17 mouse cellular contexts compared by ENCODE assay signal in the genomic region with DNA sequence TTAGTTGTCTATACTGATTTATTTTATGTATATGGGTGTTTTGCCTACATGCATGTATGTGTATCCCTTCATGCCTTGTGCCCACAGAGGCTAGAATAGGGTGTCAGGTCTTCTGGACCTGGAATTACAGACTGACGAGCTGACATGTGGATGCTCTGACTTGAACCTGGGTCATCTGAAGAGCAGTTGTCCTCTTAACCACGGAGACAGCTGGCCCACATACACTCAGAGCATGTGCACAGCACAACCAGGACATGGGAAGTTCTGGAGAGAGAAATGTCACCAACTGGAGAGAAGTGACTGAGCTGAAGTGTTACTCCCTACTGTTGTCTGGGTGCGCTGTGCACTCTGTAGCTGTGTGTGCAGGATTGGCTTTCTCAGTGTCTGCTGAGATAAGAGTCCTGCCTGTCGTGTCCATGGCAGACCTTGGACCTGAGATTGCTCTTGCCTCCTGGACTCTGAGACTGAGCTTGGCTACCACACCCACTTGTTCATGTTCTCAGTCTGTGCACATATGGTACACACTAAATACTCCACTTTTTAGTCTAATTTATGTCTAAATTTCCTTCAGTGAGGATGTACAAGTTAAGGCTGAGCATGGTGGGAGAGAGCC.
"Had no signal": no experiment of that assay in that cellular context is flagged by ENCODE, and none has a peak within 500 bp of the region (broad histone marks: within the 10 kb centered on the region; RNA-seq: fewer than 3 reads in every experiment).

No protein-coding gene starts in this region.

- H3K4me2 ChIP-seq: limb, embryonic 13.5 days; liver, embryonic 11.5 days; liver, embryonic 15.5 days; lung, embryonic 14.5 days; midbrain, embryonic 15.5 days; neural tube, embryonic 13.5 days had no signal

- H3K27me3 ChIP-seq: limb, embryonic 13.5 days; liver, embryonic 15.5 days; midbrain, embryonic 15.5 days; neural tube, embryonic 13.5 days had no signal

- H3K9me3 ChIP-seq: limb, embryonic 13.5 days; liver, embryonic 15.5 days; midbrain, embryonic 10.5 days; midbrain, embryonic 15.5 days; neural tube, embryonic 13.5 days had no signal

- H3K27ac ChIP-seq: liver, embryonic 15.5 days; midbrain, embryonic 10.5 days; midbrain, embryonic 15.5 days; neural tube, embryonic 13.5 days had no signal

- ATAC-seq: inflammation-experienced regulatory T-cells, adult 6 months; midbrain, embryonic 15.5 days had no signal

- H3K4me1 ChIP-seq: limb, embryonic 13.5 days had no signal

- H3K9ac ChIP-seq: limb, embryonic 13.5 days; liver, embryonic 15.5 days; lung, embryonic 14.5 days; midbrain, embryonic 15.5 days; neural tube, embryonic 13.5 days had no signal

- H3K4me3 ChIP-seq: limb, embryonic 13.5 days; liver, embryonic 15.5 days; midbrain, embryonic 10.5 days; midbrain, embryonic 15.5 days; neural tube, embryonic 13.5 days had no signal

- DNase-seq: kidney, adult 8-10 months; kidney, postnatal 25 days; layer of hippocampus, adult 9-11 months; left cerebral cortex, postnatal 4 days; lung, embryonic 14.5 days; lung, postnatal 10 days; lung, postnatal 4 days; retina, postnatal 1 day; right cerebral cortex, postnatal 14 days; thymus, postnatal 4 days had no signal
